Mouse (Mus musculus): ENCODE measurements at regions not wholly inside any gene's neighbourhood (a gene's known extent, or its start where the extent isn't known, plus 50 kb on each side); places are given as distances from the start of the nearest gene placed in this dataset.

DNA sequence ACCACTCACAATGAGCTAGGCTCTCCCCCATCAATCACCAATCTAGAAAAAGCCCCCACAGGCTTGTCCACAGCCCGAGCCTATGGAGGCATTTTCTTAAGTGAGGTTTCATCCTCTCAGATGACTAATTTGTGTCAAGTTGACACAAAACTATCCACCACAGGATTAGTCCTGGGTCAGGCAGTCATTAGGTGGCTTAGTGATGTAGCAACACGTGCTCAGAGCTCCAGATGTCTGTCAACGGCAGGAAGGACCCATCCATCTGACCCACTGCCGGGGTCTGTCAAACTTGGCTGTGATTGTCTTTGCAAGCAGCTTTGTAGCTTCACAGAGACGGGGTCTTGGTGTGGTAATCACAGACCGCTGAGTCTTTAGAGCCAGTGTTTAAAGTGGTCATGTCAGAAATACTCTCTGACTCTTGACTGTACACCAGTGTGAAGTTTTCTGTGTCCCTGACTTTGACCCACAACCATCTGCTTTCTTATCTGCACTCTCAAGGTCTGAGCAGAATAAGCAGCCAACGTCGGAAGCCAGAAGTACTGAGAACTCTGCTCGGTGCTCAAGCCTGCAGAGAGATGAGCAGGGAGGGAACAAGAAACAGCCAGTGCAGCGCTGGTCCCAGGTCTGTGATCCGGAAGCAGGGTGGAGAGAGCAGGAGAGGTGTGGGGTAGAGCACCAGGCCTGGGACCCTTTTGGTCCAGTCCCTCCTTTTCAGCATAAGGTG is 131.6 kb upstream of the Nfe2l3 start:
- no peak for DNase-seq

GRCm38 (mm10) chr6:51301831-51302230 is 130.6 kb upstream of the Nfe2l3 start:
- DNase-seq, result no peak

DNA sequence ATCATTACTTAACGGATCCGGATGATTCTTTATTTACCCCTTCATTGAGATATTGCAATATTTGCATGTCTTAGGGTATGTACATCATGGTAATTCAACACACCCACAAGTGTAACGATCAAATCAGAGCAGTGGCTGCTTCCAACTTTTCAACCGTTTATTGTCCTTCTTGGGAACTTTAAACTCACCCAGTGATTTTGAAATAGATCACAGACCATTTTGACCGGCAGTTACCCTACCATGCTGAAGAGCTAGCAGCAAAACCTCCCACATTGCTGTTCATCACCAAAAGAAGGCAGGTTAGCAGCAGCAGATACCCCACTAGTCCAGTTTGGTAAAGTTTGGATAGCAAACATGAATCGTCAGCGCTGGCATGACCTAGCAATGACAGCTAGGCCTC is 130.2 kb upstream of the Nfe2l3 start:
- DNase-seq, result no peak

GRCm38 (mm10) chr6:51318341-51318740 is 114.1 kb upstream of the Nfe2l3 start:
- no peak for DNase-seq

DNA sequence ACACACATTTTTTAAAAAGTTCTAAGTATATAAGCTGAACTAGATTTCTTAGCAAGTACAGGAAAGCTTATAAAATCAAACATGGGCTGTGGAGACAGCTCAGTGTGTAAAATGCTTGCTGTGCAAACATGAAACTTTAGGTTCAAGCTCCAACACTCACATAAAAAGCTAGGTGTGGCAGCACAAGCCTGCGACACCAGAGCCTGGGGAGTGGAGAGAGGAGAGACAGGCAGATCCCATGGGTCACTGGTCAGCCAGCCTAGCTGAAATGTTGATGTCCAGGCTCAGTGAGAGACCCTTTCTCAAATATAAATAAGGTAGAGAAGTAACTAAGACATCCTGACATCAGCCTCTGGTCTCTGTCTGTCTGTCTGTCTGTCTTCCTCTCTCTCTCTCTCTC is 112.5 kb upstream of the Nfe2l3 start:
- no peak for DNase-seq

- DNase-seq, result no peak
These were observed 111.6 kb upstream of the Nfe2l3 start for GRCm38 (mm10) chr6:51320676-51321419.

- no peak for DNase-seq
These were observed 106.2 kb upstream of the Nfe2l3 start for GRCm38 (mm10) chr6:51326103-51326829.

GRCm38 (mm10) chr6:51329070-51329995 is 103.1 kb upstream of the Nfe2l3 start:
- no peak for DNase-seq

DNA sequence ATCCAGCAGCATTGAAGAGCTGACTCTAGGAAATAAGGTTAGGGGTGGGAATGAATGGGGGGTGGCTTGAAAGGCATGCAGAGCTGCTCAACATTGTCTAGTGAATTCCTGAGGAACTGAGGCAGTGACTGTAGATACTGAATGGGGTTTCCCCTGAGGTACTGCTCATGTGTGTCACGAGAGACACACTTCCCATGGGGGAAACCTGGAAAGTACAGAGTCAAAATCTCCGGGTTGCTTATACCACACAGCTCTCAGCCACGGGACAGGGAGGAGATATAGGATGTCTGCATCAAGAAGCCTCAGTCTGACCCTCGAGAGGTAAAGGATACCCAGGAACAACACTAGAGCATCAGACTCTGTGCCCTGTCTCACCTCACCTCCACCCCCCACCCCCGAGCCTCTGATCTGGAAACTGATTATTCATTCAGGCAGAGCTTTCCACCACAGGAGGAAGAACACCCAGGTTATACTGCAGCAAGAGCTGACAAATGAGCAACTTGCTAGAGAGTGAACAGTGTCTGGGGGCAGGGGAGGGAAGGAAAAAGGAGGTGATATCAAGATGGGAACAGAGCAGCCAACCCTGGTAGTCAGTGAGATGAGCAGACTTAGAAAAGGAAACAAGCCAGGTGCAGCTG is 102.3 kb upstream of the Nfe2l3 start:
- DNase-seq, result no peak

GRCm38 (mm10) chr6:51332841-51333240 is 99.6 kb upstream of the Nfe2l3 start:
- no peak for DNase-seq

DNA sequence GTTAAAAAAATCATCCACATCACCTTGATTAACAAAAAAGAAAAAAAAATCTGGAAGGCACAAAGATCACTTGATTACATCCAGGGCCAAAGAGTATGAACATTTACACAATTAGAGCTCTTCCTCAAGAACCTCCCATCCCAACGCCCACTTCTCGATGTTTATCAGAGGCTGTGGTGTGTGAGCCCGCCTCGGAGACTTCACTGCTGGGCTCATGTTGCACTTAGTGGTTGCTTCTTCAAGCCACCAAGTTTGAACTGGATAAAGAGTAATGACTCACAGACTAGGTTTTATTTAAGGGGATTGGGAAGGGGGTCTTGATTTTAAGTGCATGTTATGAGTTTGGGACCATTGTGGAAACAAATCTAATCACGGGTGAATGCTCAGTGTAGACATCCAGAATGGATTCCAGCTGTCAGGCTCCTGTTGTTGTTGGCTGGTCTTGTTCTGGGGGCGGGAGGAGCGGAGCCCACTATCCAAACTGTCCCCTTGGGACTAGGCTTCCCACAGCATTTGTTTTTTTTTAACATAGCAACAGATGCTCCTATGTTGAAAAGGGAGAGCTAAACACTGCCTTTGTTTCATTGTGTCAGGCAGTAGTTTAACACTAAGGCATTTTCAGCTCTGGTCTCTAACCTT is 98.6 kb upstream of the Nfe2l3 start:
- DNase-seq, result peak; percentile 17

DNA sequence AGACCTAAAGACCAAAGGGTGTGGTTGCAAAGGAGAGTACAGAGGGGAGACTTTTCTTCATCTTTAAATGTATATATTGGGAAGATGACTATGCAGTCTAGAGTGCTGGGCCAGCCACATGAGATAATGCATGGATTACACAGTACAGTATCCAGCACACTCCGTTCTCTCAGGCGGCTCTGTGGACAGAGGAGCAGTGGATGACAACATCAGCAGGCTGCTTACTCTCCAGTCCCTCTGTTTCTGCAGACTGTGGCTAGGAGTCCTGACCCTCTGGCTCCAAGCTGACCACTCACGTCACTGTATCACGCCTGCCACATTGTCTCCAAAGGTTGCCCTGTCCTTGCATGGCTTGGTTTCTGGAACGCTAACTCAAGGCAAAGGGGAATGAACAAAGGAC is 97.2 kb upstream of the Nfe2l3 start:
- DNase-seq, result no peak

DNA sequence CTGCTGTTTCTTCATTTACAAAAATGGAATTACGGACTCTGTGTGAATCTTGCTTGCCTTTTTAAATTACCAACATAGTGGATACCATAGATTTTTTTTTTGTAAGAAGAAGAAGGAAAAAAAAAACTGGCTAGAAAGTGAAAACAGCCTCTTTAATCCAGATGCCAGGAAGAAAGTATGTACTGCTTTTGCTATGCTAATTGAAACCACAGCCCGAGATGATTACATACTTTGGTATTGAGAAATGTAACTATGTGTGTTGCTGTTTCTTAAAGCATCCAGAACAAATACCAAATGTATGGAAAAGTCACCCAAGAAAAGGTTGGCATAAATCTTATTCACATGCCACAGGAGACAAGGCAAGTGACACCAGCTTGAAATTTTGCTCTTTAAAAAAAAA is 93.2 kb upstream of the Nfe2l3 start:
- DNase-seq, result no peak

DNA sequence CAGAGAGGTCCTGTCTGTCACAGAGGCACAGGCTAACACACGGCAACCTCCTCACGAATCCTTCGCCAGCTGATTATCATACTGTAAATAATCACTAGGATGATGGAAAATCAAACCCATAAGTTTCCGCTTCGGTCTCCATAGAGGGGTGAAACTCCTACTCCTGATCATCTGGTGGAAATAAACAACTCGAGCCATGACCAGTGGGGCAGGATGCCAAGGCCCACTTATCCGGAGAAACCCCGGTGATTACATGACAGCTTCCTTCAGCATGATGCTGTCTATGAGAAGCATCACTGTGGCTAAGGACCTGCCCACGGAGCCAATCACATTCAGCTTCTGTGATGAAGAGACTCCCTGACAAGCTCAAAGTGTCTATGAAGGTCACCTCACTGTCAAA is 84.7 kb upstream of the Nfe2l3 start:
- no peak for DNase-seq

- DNase-seq, result no peak
These were observed 82.7 kb upstream of the Nfe2l3 start for GRCm38 (mm10) chr6:51349771-51350170.

- no peak for DNase-seq
These were observed 77.4 kb upstream of the Nfe2l3 start for GRCm38 (mm10) chr6:51355041-51355440.

GRCm38 (mm10) chr6:51361611-51362180 is 70.8 kb upstream of the Nfe2l3 start:
- DNase-seq, result no peak

DNA sequence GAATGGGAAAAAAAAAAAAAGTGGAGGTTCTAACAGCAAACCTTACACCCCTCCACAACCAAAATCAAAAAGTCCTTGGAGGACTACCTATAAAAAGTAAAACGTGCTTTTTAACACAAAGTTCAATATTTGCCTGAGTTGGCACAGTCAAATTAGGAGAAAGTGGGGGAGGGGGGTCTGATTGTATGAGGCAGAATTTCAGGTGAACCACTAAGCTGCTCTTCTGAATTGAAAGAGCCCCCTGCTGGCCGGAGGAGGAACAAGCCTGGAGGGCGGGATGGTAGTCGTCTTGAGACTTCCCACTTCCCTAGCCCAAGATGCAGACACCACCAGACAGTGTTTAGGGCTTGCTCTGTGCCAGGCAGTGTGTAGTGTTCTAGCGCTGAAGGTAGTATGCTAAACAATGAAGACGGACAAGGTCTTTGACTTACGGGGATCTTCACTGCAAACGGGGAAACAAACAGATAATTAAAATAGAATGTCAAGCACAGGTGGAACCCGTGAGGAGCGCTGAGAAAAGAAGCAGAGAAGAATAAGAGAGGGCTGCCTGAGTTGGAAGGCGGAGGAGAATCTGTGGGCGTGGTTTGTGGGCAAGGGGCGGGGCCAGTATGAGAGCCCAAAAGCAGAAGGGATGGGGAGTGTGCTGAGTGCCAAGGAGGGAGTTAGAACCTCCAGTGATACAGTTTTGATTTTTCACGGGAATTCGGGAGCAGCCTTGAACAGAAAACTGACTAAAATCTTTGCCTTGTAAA is 69.8 kb upstream of the Nfe2l3 start:
- peak; percentile 82 for DNase-seq

DNA sequence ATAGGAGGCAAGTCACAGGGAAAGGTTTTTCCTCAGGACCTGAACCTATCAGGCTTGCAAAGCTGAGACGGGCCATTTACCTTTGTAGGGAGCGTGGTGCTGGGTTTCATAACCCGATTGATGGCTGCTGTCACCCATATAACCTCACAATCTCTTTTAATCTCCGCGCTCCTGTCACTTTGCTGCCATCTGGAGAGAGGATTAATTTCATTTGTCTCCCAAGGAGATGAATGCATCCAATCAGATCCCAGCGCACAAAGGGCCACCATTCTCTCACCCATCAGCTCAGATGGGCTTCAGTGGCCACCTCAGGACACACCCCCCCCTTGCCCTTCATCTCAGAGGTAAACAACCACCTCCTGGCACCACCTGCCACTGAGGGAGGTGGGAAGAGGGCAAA is 67.7 kb upstream of the Nfe2l3 start:
- no peak for DNase-seq

- no peak for DNase-seq
These were observed 62.7 kb upstream of the Nfe2l3 start for GRCm38 (mm10) chr6:51369771-51370170.

GRCm38 (mm10) chr6:51372357-51372756 is 60.1 kb upstream of the Nfe2l3 start:
- DNase-seq, result no peak
